Mouse (Mus musculus) forebrain, embryonic 14.5 days (tissue): ENCODE data around the gene 4930562C15Rik. TPM values are rescaled to one million over a fixed set of nuclear protein-coding genes. Genes with fewer than 3 reads are reported as not detected.
A peak's percentile ranks its signal among the peaks of the same experiment; 100 is the strongest.

Experiments used
- ATAC-seq: fragments of 200-750 bp; cut with Nextera tagmentation; 2 replicates; pipeline ENCODE4 v1.8.0; 2017; ENCODE audit warnings: mild to moderate bottlenecking, moderate library complexity
- DNase-seq: peaks from one replicate; pipeline ENCODE4 v3.0.0-alpha.2; 2015; ENCODE audit warnings: low spot score
- H3K27ac ChIP-seq: fragments of 300-500 bp; sonication (generic); 2 replicates; pipeline ENCODE4 v1.5.1; 2014; ENCODE audit warnings: low read depth, mild to moderate bottlenecking, control low read depth, low read length, moderate library complexity
- H3K27me3 ChIP-seq: fragments of 300-500 bp; sonication (generic); replicated peaks from 2 replicates; pipeline ENCODE4 v1.6.1; 2014; ENCODE audit warnings: low read length, control low read depth, mixed read lengths; ENCODE audit not compliant: control insufficient read depth, insufficient read depth
- H3K36me3 ChIP-seq: fragments of 300-500 bp; sonication (generic); 2 replicates; pipeline ENCODE4 v1.6.1; 2014; ENCODE audit warnings: low read length, control low read depth; ENCODE audit not compliant: control insufficient read depth, insufficient read depth
- H3K4me1 ChIP-seq: fragments of 300-500 bp; sonication (generic); 2 replicates; pipeline ENCODE4 v1.6.1; 2014; ENCODE audit warnings: antibody characterized with exemption, low read length, control low read depth; ENCODE audit not compliant: control insufficient read depth, insufficient read depth
- H3K4me2 ChIP-seq: fragments of 300-500 bp; sonication (generic); 2 replicates; pipeline ENCODE4 v1.6.1; 2014; ENCODE audit warnings: mild to moderate bottlenecking, control low read depth, low read length
- H3K4me3 ChIP-seq: fragments of 300-500 bp; sonication (generic); 2 replicates; pipeline ENCODE4 v1.5.1; 2014; ENCODE audit warnings: low read depth, low read length, control low read depth
- H3K9ac ChIP-seq: fragments of 300-500 bp; sonication (generic); 2 replicates; pipeline ENCODE4 v1.6.1; 2014; ENCODE audit warnings: mild to moderate bottlenecking, low read length, control low read depth, moderate library complexity
- H3K9me3 ChIP-seq: fragments of 300-500 bp; sonication (generic); replicated peaks from 2 replicates; pipeline ENCODE4 v1.6.1; 2016; ENCODE audit warnings: low read length, control low read depth, mixed read lengths; ENCODE audit not compliant: control insufficient read depth
- WGBS: fragments of 180-500 bp; shearing (Covaris S2); extraction: QIAGEN DNeasy Blood & Tissue Kit; methylation state at CpG from one replicate; pipeline ENCODE4 v1.1.7; 2014; 5-methylcytosine and 5-hydroxymethylcytosine counted together
- polyA plus RNA-seq: library from polyadenylated mRNA; unstranded; fragments of >200 nt; fragmentation: Nextera tagmentation; extraction: Ambion mirVana; gene quantifications from 2 replicates; pipeline ENCODE4 v1.2.1, GENCODE M21; 2014

4930562C15Rik gene
- polyA plus RNA-seq, 1 experiment from 2014 or later: 0.14 TPM

DNA sequence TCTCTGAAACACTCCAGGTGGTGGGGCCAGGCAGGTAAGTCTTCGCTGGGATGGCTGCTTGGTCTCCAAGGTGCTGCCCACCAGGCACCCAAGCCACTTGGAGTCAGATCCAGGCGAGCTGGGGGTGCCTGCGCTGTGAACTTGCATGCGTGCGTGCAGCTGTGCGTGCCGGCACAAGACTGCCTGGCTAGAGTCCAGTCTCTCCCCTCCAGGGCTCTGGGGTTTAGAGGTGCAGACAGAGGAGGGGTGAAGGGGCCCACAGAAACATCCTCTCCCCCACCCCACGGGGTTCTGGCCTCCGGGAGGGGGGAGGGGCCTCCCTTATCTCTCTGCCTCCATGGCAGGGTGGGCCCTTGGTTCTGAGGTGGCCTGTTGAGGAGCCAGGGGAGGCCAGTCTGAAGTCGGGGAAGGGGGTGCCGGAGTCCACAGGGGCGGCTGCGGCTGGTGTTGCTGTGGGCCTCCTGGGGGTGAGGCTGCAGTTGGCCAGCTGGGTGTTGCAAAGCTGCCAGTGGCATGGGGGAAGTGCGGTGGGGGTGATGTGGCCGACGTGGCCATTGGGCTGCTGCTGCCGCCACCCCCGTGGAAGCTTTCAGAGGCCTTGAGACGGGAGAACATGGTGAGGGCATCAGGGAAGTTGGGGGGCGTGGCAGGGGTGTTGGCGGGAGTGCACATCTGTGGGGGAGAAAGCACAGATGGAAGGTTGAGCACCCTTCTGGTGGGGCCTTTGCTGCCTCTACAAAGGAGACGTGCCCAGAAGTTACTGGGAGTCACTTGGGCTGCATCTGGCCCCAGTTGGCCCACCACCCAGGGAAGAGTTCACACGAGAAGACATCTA is 40.2 kb downstream of the 4930562C15Rik start:
- no peak for DNase-seq
- Histone ChIP-seq H3K9me3 (no peaks in the 10 kb centered on the region), H3K9ac (no peak overlapping the region), H3K27ac (no peak overlapping the region), H3K36me3 (peaks cover 26% of the 10 kb centered on the region), H3K27me3 (no peaks in the 10 kb centered on the region), H3K4me1 (peaks cover 15% of the 10 kb centered on the region), H3K4me3 (no peak overlapping the region), H3K4me2 (no peak overlapping the region)
- ATAC-seq: no peak
- WGBS: 84% methylated on average over 21 of the region's 23 CpGs

GRCm38 (mm10) chr16:4876033-4876680 is 40.9 kb downstream of the 4930562C15Rik start:
- no peaks in the 10 kb centered on the region for H3K27me3 ChIP-seq
- no peak overlapping the region for H3K9ac ChIP-seq
- WGBS: 68% methylated on average over 8 of the region's 8 CpGs
- no peak overlapping the region for H3K4me2 ChIP-seq
- H3K9me3 ChIP-seq: no peaks in the 10 kb centered on the region
- no peak overlapping the region for H3K4me3 ChIP-seq
- peaks cover 26% of the 10 kb centered on the region for H3K36me3 ChIP-seq
- ATAC-seq: no peak
- H3K4me1 ChIP-seq: peaks cover 18% of the 10 kb centered on the region
- peak; percentile 59 for DNase-seq
- H3K27ac ChIP-seq: no peak overlapping the region

DNA sequence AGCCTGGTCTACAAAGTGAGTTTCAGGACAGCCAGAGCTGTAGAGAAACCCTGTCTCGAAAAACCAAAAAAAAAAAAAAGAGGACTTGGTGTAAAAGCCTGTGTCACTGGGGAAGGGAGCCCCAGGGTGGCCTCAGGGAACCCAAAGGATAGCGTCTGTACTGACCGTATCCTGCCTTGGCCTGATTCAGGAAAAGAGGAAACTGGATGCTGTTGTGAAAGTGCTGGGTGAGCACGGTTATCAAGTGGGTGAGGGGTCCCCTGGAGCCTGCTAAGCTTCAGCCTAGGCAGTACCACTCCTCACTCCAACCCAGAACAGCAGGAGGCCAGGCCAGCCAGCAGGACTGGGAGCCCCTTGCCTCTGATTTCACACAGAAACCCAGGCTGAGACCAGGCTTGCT is 42.0 kb downstream of the 4930562C15Rik start:
- no peaks in the 10 kb centered on the region for H3K27me3 ChIP-seq
- ATAC-seq (no peak), DNase-seq (no peak)
- no peak overlapping the region for H3K4me2 ChIP-seq
- H3K9ac ChIP-seq: no peak overlapping the region; the same call in 1 of the 2 replicates
- H3K4me1 ChIP-seq: peaks cover 25% of the 10 kb centered on the region
- no peak overlapping the region for H3K4me3 ChIP-seq
- peaks cover 26% of the 10 kb centered on the region for H3K36me3 ChIP-seq
- 85% methylated on average over 4 of the region's 4 CpGs for WGBS
- no peaks in the 10 kb centered on the region for H3K9me3 ChIP-seq
- no peak overlapping the region for H3K27ac ChIP-seq

- DNase-seq (no peak), ATAC-seq (no peak)
- no peaks in the 10 kb centered on the region for H3K9me3 ChIP-seq
- no peaks in the 10 kb centered on the region for H3K27me3 ChIP-seq
- peak overlapping the region; percentile 85; the same call in 1 of the 2 replicates for H3K4me3 ChIP-seq
- H3K36me3 ChIP-seq: peaks cover 26% of the 10 kb centered on the region
- peaks cover 25% of the 10 kb centered on the region for H3K4me1 ChIP-seq
- H3K4me2 ChIP-seq: peak overlapping the region; percentile 89
- 80% methylated on average over 3 of the region's 3 CpGs for WGBS
- no peak overlapping the region for H3K27ac ChIP-seq
- H3K9ac ChIP-seq: peak overlapping the region; percentile 80
Observed at GRCm38 (mm10) chr16:4877701-4878100, 42.5 kb downstream of the 4930562C15Rik start.

GRCm38 (mm10) chr16:4878192-4878885 is 43.1 kb downstream of the 4930562C15Rik start:
- Histone ChIP-seq H3K4me1 (peaks cover 25% of the 10 kb centered on the region), H3K27me3 (no peaks in the 10 kb centered on the region), H3K36me3 (peaks cover 26% of the 10 kb centered on the region), H3K4me3 (peak overlapping the region; percentile 85), H3K9ac (peak overlapping the region; percentile 80), H3K4me2 (peak overlapping the region; percentile 89), H3K27ac (no peak overlapping the region), H3K9me3 (no peaks in the 10 kb centered on the region)
- no peak for DNase-seq
- 38% methylated on average over 5 of the region's 5 CpGs for WGBS
- ATAC-seq: no peak

DNA sequence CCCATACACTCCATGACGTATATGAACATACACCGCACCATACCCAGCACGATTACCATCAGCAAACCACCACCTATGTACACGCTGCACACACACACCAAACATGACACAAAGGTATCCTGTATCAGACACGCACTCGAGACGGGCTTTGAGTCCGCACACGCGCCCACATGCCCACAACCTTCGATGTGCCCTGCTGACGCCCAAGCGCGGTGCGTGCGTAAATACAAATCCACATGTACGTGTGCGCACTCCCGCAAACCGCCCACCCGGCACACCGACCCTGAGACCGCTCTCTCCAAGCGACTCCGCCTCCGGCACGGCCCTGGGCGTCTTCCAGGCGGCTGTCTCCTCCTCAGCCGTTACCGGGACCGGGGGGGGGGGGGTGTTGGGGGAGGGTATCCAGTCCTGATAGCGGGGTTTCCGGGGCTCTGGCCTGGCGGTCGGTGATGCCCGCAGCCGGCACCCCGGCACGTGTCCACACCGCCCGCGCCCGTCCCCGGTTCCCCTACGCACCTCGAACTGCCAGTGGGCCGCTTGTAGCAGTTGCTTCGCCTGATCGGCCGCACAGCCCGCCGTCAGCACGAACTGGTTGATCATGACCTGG is 44.0 kb downstream of the 4930562C15Rik start:
- DNase-seq (peak; percentile 48), ATAC-seq (peak; percentile 33)
- Histone ChIP-seq H3K27ac (peak overlapping the region; percentile 97), H3K4me2 (peak overlapping the region; percentile 89), H3K9me3 (no peaks in the 10 kb centered on the region), H3K4me1 (peaks cover 25% of the 10 kb centered on the region), H3K27me3 (no peaks in the 10 kb centered on the region), H3K36me3 (peaks cover 22% of the 10 kb centered on the region), H3K9ac (peak overlapping the region; percentile 80), H3K4me3 (peak overlapping the region; percentile 85)
- WGBS: under 1% methylated on average over 53 of the region's 54 CpGs

DNA sequence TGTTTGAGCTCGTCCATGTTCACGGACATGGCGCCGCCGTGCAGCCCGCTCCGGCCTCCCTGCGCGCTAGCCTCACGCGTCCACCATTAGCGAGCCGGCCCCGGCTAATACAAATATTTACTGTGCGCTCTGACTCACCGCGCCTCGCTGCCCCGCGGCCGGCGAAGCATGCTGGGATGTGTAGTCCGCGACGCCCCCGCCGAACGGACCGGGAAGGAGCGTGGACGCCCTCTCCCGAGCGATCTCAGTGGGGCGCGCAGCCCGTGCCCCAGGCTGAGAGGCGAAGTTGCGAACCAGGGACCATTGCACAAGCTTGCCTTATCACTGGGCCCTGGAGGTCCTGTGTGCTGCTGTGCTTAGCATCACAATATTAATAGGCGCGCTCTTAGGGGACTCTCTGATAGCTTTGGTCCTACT is 44.5 kb downstream of the 4930562C15Rik start:
- Histone ChIP-seq H3K4me3 (peak overlapping the region; percentile 85), H3K27me3 (no peaks in the 10 kb centered on the region), H3K9ac (peak overlapping the region; percentile 80), H3K4me2 (peak overlapping the region; percentile 89), H3K4me1 (peaks cover 25% of the 10 kb centered on the region), H3K9me3 (no peaks in the 10 kb centered on the region), H3K36me3 (peaks cover 16% of the 10 kb centered on the region), H3K27ac (peak overlapping the region; percentile 97)
- under 1% methylated on average over 40 of the region's 40 CpGs for WGBS
- DNase-seq (peak; percentile 89), ATAC-seq (peak; percentile 78)

- peak; percentile 100 for DNase-seq
- under 1% methylated on average over 44 of the region's 48 CpGs for WGBS
- Histone ChIP-seq H3K27ac (peak within 1 kb of the TSS; percentile 97), H3K4me3 (peak within 1 kb of the TSS; percentile 85), H3K36me3 (peaks cover 11% of the 10 kb centered on the region), H3K9ac (peak within 1 kb of the TSS; percentile 83), H3K4me2 (peak within 1 kb of the TSS; percentile 89), H3K9me3 (no peaks in the 10 kb centered on the region), H3K27me3 (no peaks in the 10 kb centered on the region), H3K4me1 (peaks cover 25% of the 10 kb centered on the region)
- ATAC-seq: peak; percentile 87
Observed at GRCm38 (mm10) chr16:4880136-4880825, 45.1 kb downstream of the 4930562C15Rik start, which contains the start of gene Ubald1. Gene Ubald1, minus strand, starts transcription at chr16:4880315.
